Mouse (Mus musculus) MEL (cell line): Measurements from ENCODE around the gene Dnal4. TPM values are rescaled to one million over a fixed set of nuclear protein-coding genes. Genes with fewer than 3 reads are reported as not detected.

Experiments used
- DNase-seq: peaks from one replicate; pipeline ENCODE4 v3.0.0; 2011; ENCODE audit warnings: low read depth, low spot score
- H3K27ac ChIP-seq: 2 replicates; pipeline ENCODE4 v1.5.1; 2012; ENCODE audit warnings: low read depth, mild to moderate bottlenecking, control low read depth, low read length, moderate library complexity; ENCODE audit not compliant: control insufficient read depth
- H3K27me3 ChIP-seq, 2 experiments: fragments of 150-350 bp in 1 of 2; sonication (generic) in 1 of 2; 2 replicates each; pipeline ENCODE4 v1.6.1; 2012; ENCODE audit warnings: low read length in 2 of 2, mild to moderate bottlenecking in 2 of 2, improper control_type of control experiment in 1 of 2, moderate library complexity in 1 of 2; ENCODE audit not compliant: insufficient read depth in 2 of 2, control insufficient read depth in 1 of 2
- H3K36me3 ChIP-seq, 2 experiments: 2 replicates each; pipeline ENCODE4 v1.6.1; 2012 to 2014; ENCODE audit warnings: low read length in 2 of 2, improper control_type of control experiment in 1 of 2, inconsistent platforms in 1 of 2, mild to moderate bottlenecking in 1 of 2; ENCODE audit not compliant: insufficient read depth in 2 of 2, control insufficient read depth in 1 of 2
- H3K4me1 ChIP-seq, 2 experiments: fragments of 150-350 bp in 1 of 2; sonication (generic) in 1 of 2; 2 replicates each; pipeline ENCODE4 v1.6.1; 2012; ENCODE audit warnings: low read length in 2 of 2, improper control_type of control experiment in 1 of 2, mild to moderate bottlenecking in 1 of 2; ENCODE audit not compliant: insufficient read depth in 2 of 2, control insufficient read depth in 1 of 2
- H3K4me3 ChIP-seq, 2 experiments: fragments of 150-350 bp in 1 of 2; sonication (generic) in 1 of 2; 2 replicates each; pipeline ENCODE4 v1.5.1; 2012; ENCODE audit warnings: low read depth in 2 of 2, low read length in 2 of 2, mild to moderate bottlenecking in 2 of 2, moderate library complexity in 2 of 2, control low read depth in 1 of 2, improper control_type of control experiment in 1 of 2; ENCODE audit not compliant: control insufficient read depth in 1 of 2, insufficient read depth in 1 of 2
- H3K79me2 ChIP-seq: 2 replicates; pipeline ENCODE4 v1.6.1; 2012; ENCODE audit warnings: mild to moderate bottlenecking, low read length, moderate library complexity; ENCODE audit not compliant: control insufficient read depth, poor library complexity, insufficient read depth
- H3K9ac ChIP-seq: 2 replicates; pipeline ENCODE4 v1.6.1; 2012; ENCODE audit warnings: low read depth, mild to moderate bottlenecking, control low read depth, low read length, moderate library complexity; ENCODE audit not compliant: control insufficient read depth, poor library complexity, severe bottlenecking
- H3K9me3 ChIP-seq: fragments of 150-350 bp; sonication (generic); replicated peaks from 2 replicates; pipeline ENCODE4 v1.6.1; 2012; ENCODE audit warnings: mild to moderate bottlenecking, low read length, improper control_type of control experiment, moderate library complexity; ENCODE audit not compliant: insufficient read depth
- BHLHE40 ChIP-seq: IDR thresholded peaks from 2 replicates; pipeline ENCODE4 v1.6.1; 2012; ENCODE audit warnings: low read depth, mild to moderate bottlenecking, inconsistent platforms, low read length, improper control_type of control experiment, borderline replicate concordance
- CHD1 ChIP-seq: IDR thresholded peaks from 2 replicates; pipeline ENCODE4 v1.6.1; 2012; ENCODE audit warnings: low read depth, mild to moderate bottlenecking, inconsistent platforms, low read length, improper control_type of control experiment
- CTCF ChIP-seq, 3 experiments: IDR thresholded peaks in 2 of 3; conservative IDR thresholded peaks in 1 of 3; 2 replicates each; pipeline ENCODE4 v1.5.1; 2011 to 2012; ENCODE audit warnings: low read length in 3 of 3, low read depth in 2 of 3, mild to moderate bottlenecking in 2 of 3, improper control_type of control experiment in 1 of 3, inconsistent platforms in 1 of 3, mixed read lengths in 1 of 3, moderate library complexity in 1 of 3; ENCODE audit not compliant: control insufficient read depth in 1 of 3, insufficient read depth in 1 of 3, poor library complexity in 1 of 3, severe bottlenecking in 1 of 3
- EP300 ChIP-seq, 2 experiments: IDR thresholded peaks; 2 replicates each; pipeline ENCODE4 v1.6.1; 2011; ENCODE audit warnings: improper control_type of control experiment in 2 of 2, low read length in 2 of 2, low read depth in 1 of 2, mild to moderate bottlenecking in 1 of 2
- GABPA ChIP-seq: IDR thresholded peaks from 2 replicates; pipeline ENCODE4 v1.6.1; 2012; ENCODE audit warnings: low read depth, mild to moderate bottlenecking, inconsistent platforms, low read length, improper control_type of control experiment, moderate library complexity
- JUND ChIP-seq: IDR thresholded peaks from 2 replicates; pipeline ENCODE4 v1.6.1; 2011; ENCODE audit warnings: low read depth, mild to moderate bottlenecking, improper control_type of control experiment, low read length
- MAZ ChIP-seq: IDR thresholded peaks from 2 replicates; pipeline ENCODE4 v1.6.1; 2012; ENCODE audit warnings: low read depth, mild to moderate bottlenecking, inconsistent platforms, low read length, improper control_type of control experiment
- MEF2A ChIP-seq: IDR thresholded peaks from 2 replicates; pipeline ENCODE4 v1.6.1; 2014; ENCODE audit warnings: low read depth, mild to moderate bottlenecking, inconsistent platforms, low read length, improper control_type of control experiment; ENCODE audit not compliant: poor library complexity, insufficient replicate concordance, severe bottlenecking; ENCODE audit errors: extremely low read depth
- NRF1 ChIP-seq: IDR thresholded peaks from 2 replicates; pipeline ENCODE4 v1.6.1; 2014; ENCODE audit warnings: low read depth, mild to moderate bottlenecking, inconsistent platforms, low read length, improper control_type of control experiment, moderate library complexity; ENCODE audit not compliant: poor library complexity, insufficient read depth, severe bottlenecking
- POLR2A ChIP-seq, 2 experiments: IDR thresholded peaks; 2 replicates each; pipeline ENCODE4 v1.6.1; 2011 to 2012; ENCODE audit warnings: low read length in 2 of 2, mild to moderate bottlenecking in 2 of 2, control low read depth in 1 of 2, improper control_type of control experiment in 1 of 2, low read depth in 1 of 2, moderate library complexity in 1 of 2; ENCODE audit not compliant: control insufficient read depth in 1 of 2, insufficient read depth in 1 of 2, poor library complexity in 1 of 2
- POLR2AphosphoS5 ChIP-seq: IDR thresholded peaks from 2 replicates; pipeline ENCODE4 v1.6.1; 2012; ENCODE audit warnings: low read depth, borderline replicate concordance, mild to moderate bottlenecking, inconsistent platforms, low read length, moderate library complexity, mixed read lengths
- SMC3 ChIP-seq: IDR thresholded peaks from 2 replicates; pipeline ENCODE4 v1.6.1; 2011; ENCODE audit warnings: low read depth, low read length, improper control_type of control experiment
- TAL1 ChIP-seq: IDR thresholded peaks from 2 replicates; pipeline ENCODE4 v1.6.1; 2012; ENCODE audit warnings: mild to moderate bottlenecking, inconsistent platforms, low read length, moderate library complexity, mixed read lengths
- TCF12 ChIP-seq: IDR thresholded peaks from 2 replicates; pipeline ENCODE4 v1.6.1; 2014; ENCODE audit warnings: low read depth, mild to moderate bottlenecking, inconsistent platforms, low read length, improper control_type of control experiment, moderate library complexity
- UBTF ChIP-seq: IDR thresholded peaks from 2 replicates; pipeline ENCODE4 v1.6.1; 2012; ENCODE audit warnings: low read depth, mild to moderate bottlenecking, inconsistent platforms, low read length, improper control_type of control experiment, moderate library complexity, borderline replicate concordance; ENCODE audit not compliant: insufficient read depth
- USF2 ChIP-seq, 2 experiments: IDR thresholded peaks; 2 replicates each; pipeline ENCODE4 v1.6.1; 2011 to 2012; ENCODE audit warnings: improper control_type of control experiment in 2 of 2, low read length in 2 of 2, borderline replicate concordance in 1 of 2, inconsistent platforms in 1 of 2, low read depth in 1 of 2, mild to moderate bottlenecking in 1 of 2; ENCODE audit not compliant: insufficient read depth in 1 of 2
- ZC3H11A ChIP-seq: IDR thresholded peaks from 2 replicates; pipeline ENCODE4 v1.6.1; 2012; ENCODE audit warnings: low read depth, mild to moderate bottlenecking, inconsistent platforms, low read length, improper control_type of control experiment
- polyA plus RNA-seq, 2 experiments: library from polyadenylated mRNA; stranded (reverse) in 1 of 2; unstranded in 1 of 2; fragments of >175 nt in 1 of 2; fragments of >200 nt in 1 of 2; gene quantifications; 2 replicates each; pipeline versions ENCODE4 v1.2.1 to v1.2.4; 2012; ENCODE audit warnings: low replicate concordance in 2 of 2, low read depth in 1 of 2; ENCODE audit not compliant: insufficient read length in 2 of 2, insufficient read depth in 1 of 2, missing spikeins in 1 of 2
- total RNA-seq: library from RNA; depleted of rRNA; stranded (reverse); fragments of 300-350 nt; gene quantifications from 2 replicates; pipeline ENCODE4 v1.2.3, GENCODE M21; 2012

Gene Dnal4
- total and polyA plus RNA-seq, 3 experiments, result 19.5 to 30.0 TPM; not detected in 1

GRCm38 (mm10) chr15:79764539-79765267 lies 12.9 kb downstream of the Dnal4 start:
- no peak for DNase-seq
- Histone ChIP-seq H3K36me3 (no peaks in the 10 kb centered on the region), H3K4me1 (no peaks in the 10 kb centered on the region)

DNA sequence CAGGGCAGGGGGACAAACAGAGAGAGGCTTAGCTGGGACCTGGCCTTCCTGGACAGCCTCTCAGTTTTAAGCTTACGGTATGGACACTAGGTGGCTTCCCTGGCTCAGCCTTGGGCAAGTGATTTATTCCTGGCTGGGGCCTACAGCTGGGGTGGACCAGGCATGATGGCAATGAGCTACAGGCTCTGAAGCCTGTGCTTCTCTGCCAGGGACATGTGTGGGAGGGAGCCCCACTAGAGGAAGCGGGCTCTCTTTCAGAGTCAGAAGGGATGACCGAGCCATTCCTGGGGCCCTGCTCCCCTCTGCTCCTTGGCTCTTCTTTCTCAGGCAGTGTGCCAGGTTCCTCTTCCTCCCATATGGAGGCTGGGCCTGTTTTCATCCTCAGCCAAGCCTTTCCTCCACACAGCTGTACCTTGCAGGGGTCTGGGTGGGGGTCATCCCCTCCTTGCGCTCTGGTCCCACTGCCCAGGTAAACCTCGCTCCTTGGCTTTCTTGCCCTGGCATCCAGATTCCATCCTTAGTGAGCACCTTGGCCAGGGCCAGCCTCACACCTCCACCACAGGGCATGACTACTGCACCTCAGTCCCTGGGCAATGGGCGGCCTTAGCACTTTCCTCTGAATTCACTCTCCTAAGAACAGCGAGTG lies 13.9 kb downstream of the Dnal4 start:
- H3K27me3 ChIP-seq, result no peaks in the 10 kb centered on the region
- H3K9me3 ChIP-seq, result no peaks in the 10 kb centered on the region
- no peak for TF ChIP-seq CHD1
- no peak for TF ChIP-seq POLR2AphosphoS5
- no peak for TF ChIP-seq EP300 (IDR thresholded peaks at IDR 0.05; ENCODE audit: low read depth in 1 of 2, low read length in 2 of 2)
- no peak for TF ChIP-seq GABPA
- no peak for TF ChIP-seq ZC3H11A
- no peak for TF ChIP-seq CTCF (IDR thresholded peaks at IDR 0.05 in 2 of 3, conservative IDR thresholded peaks at IDR 0.05 in 1 of 3; ENCODE audit: control insufficient read depth in 1 of 3, insufficient read depth in 1 of 3, low read depth in 2 of 3, low read length in 3 of 3, poor library complexity in 1 of 3, severe bottlenecking in 1 of 3)
- TF ChIP-seq USF2 (IDR thresholded peaks at IDR 0.05; ENCODE audit: borderline replicate concordance in 1 of 2, insufficient read depth in 1 of 2, low read depth in 1 of 2, low read length in 2 of 2), result no peak
- no peak for TF ChIP-seq NRF1
- TF ChIP-seq BHLHE40, result no peak
- TF ChIP-seq MAZ, result no peak
- no peaks in the 10 kb centered on the region for H3K79me2 ChIP-seq
- no peak overlapping the region for H3K27ac ChIP-seq
- H3K9ac ChIP-seq, result no peak overlapping the region
- no peaks in the 10 kb centered on the region for H3K36me3 ChIP-seq
- no peaks in the 10 kb centered on the region for H3K4me1 ChIP-seq
- DNase-seq, result no peak
- no peak overlapping the region for H3K4me3 ChIP-seq

More at GRCm38 (mm10) chr15:79764539-79765267, 12.9 kb downstream of the Dnal4 start:
- H3K27me3 ChIP-seq, result no peaks in the 10 kb centered on the region
- no peak overlapping the region for H3K27ac ChIP-seq
- H3K9me3 ChIP-seq, result no peaks in the 10 kb centered on the region
- TF ChIP-seq MEF2A (no peak), JUND (no peak), POLR2A (IDR thresholded peaks at IDR 0.05; ENCODE audit: control insufficient read depth in 1 of 2, insufficient read depth in 1 of 2, low read depth in 1 of 2, low read length in 2 of 2, poor library complexity in 1 of 2) (no peak), TCF12 (no peak), TAL1 (no peak), UBTF (no peak), CTCF (IDR thresholded peaks at IDR 0.05 in 2 of 3, conservative IDR thresholded peaks at IDR 0.05 in 1 of 3; ENCODE audit: control insufficient read depth in 1 of 3, insufficient read depth in 1 of 3, low read depth in 2 of 3, low read length in 3 of 3, poor library complexity in 1 of 3, severe bottlenecking in 1 of 3) (no peak), BHLHE40 (no peak), SMC3 (no peak), POLR2AphosphoS5 (no peak), USF2 (IDR thresholded peaks at IDR 0.05; ENCODE audit: borderline replicate concordance in 1 of 2, insufficient read depth in 1 of 2, low read depth in 1 of 2, low read length in 2 of 2) (no peak), CHD1 (no peak)
- H3K4me3 ChIP-seq, result no peak overlapping the region
- H3K9ac ChIP-seq, result no peak overlapping the region
- H3K79me2 ChIP-seq, result no peaks in the 10 kb centered on the region
